Mouse (Mus musculus): ENCODE results near the gene Eya2.
A peak's percentile ranks its signal among the peaks of the same experiment; 100 is the strongest.

Eya2 gene

GRCm38 (mm10) chr2:165717182-165718176, 122.6 kb downstream of the Eya2 start:
- DNase-seq (ENCODE audit: low spot score in 2 of 2) = no peak

GRCm38 (mm10) chr2:165719382-165719781, 124.5 kb downstream of the Eya2 start:
- no peak for DNase-seq (ENCODE audit: low spot score in 2 of 2)

GRCm38 (mm10) chr2:165721941-165722340, 127.1 kb downstream of the Eya2 start:
- no peak for DNase-seq (ENCODE audit: low spot score in 2 of 2)

DNA sequence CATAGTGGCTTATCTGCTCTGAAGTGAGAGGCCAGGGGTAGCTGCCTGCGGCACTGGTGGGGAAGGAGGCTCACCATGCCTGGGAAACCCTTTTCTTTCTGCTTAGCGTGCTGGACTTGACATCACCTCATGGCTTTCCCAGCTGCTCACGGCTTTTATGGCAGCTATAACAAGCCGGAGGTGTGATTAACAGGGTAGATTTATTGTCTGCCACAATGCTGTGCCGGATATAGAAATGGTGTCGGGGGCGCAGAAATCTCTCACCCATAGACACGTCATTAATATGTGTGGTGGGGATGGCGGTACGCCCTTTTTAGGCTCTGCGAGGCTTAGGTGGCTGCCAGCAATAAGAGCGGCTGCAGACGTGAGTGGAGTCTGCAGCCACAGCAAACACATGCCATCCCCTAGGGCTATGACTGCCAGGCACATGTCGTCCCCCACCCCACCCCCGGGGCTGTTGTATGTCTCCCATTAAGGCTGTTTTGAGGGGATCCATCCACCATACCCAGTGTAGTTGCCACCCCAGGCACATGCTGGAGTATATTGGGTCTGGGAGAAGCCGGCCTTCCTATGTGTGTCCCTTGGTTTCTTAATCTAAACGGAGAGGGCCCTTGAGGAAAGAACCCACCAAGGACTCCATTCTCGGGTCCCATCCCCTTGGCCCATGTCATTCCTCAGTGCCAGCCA, 137.9 kb downstream of the Eya2 start:
- no peak for DNase-seq (ENCODE audit: low spot score in 2 of 2)

GRCm38 (mm10) chr2:165733701-165734100, 138.9 kb downstream of the Eya2 start:
- no peak for DNase-seq (ENCODE audit: low spot score in 2 of 2)

DNA sequence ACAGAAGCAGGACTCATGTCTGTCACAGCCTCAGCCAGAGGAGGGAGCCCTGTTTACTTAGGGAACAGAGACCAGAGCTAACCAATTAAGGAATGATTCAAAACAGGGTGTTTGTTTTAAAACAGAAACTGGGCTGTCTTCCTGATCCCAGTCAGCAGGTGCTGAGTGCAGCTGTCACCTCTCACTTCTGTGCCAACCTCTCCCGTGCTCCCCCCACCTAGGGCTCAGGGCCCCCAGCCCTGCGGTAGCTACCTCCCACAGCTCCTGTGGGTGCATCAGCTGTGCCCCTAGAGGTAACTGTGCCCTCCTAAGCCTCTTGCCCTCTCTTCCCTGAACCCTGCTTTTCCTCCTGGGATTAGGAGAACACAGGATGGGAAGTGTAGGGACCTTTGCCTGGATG, 141.5 kb downstream of the Eya2 start:
- no peak for DNase-seq (ENCODE audit: low spot score in 2 of 2)

GRCm38 (mm10) chr2:165740381-165740780, 145.5 kb downstream of the Eya2 start:
- DNase-seq (ENCODE audit: low spot score in 2 of 2) = no peak

GRCm38 (mm10) chr2:165740982-165741381, 146.2 kb downstream of the Eya2 start:
- no peak for DNase-seq (ENCODE audit: low spot score in 2 of 2)

DNA sequence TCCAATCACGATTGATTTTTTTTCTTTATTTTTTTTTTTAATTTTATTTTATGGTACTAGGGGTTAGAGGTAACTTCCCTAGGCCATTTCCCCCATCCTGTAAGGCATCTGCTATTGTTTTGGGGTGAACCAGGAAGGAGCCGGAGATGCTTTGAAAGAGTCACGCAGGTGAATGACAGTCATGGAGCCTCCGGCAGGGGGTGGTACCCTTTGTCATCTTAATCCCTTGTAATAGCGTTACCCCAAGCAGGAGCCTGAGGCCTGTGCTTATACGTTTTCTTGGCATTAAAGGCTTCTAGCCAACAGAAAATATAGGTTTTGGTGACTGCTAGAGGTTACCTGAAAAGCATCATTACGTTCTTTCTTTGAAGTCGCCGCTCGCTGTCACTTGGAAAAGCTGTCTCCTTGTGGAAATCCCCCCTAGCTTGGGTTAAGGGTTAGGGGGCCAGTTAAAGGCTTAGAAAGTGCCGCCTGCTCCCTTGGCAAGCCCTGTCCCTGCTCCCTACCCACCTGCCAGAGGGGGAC, 146.8 kb downstream of the Eya2 start:
- no peak for DNase-seq (ENCODE audit: low spot score in 2 of 2)

GRCm38 (mm10) chr2:165742210-165742786, 147.5 kb downstream of the Eya2 start:
- no peak for DNase-seq (ENCODE audit: low spot score in 2 of 2)

- no peak for DNase-seq (ENCODE audit: low spot score in 2 of 2)
These were observed 150.7 kb downstream of the Eya2 start for GRCm38 (mm10) chr2:165745306-165746098.

- no peak for DNase-seq (ENCODE audit: low spot score in 2 of 2)
These were observed 153.1 kb downstream of the Eya2 start for GRCm38 (mm10) chr2:165747975-165748374.

DNA sequence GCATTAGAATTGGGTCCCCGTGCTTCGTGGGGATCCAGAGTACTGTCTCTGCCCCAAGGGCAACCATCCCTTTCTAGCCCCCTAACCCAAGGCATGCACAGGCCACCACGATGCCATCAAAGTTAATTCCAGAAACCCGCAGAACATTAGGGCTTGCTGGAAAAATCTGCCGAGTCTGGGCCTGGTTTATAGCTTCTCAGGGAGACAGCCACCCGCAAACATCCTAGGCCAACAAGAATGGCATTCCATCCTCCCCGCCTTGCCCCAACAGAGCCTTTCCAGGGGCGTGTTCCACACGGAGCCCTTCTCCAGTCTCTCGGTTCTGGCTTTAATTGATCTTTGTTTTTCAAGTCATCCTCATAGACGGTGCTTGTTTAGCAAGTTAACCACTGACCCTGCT, 153.6 kb downstream of the Eya2 start:
- DNase-seq (ENCODE audit: low spot score in 2 of 2) = no peak

DNA sequence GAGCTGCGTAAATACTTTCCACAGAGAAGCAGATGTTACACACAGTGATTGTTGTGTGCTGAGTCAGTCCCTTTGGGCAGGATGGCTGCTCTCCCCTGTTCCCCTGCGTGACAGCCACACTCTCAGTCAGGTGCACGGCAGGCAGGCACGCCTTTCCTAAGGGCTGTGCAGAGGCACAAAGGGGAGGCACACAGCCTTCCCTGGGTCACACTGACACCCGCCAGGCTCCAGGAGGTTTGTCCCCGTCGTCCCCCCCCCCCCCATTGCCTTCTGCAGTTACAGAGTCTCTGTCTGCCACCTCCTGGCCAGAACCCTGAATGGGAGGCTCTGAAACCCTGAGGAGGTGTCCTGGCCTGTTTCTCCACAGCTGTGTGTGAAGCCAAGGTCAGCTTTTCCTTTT, 156.2 kb downstream of the Eya2 start:
- no peak for DNase-seq (ENCODE audit: low spot score in 2 of 2)

DNA sequence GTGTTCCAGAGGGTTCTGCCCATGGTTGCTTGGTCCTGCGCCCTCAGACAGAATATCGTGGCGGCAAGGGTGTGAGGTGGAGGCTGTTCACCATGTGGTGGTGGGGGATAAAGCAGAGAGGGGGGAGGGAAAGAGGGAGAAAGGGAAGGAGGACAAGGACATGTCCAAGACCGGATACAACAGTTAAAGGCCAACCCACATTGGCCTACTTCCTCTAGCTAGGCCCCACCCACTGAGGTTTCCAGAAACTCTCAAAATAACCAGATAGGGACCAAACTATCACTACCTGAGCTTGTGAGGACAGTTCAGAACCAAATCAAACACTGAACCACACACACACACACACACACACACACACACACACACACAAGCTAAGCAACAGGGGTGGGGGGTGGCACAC, 157.9 kb downstream of the Eya2 start:
- no peak for DNase-seq (ENCODE audit: low spot score in 2 of 2)

DNA sequence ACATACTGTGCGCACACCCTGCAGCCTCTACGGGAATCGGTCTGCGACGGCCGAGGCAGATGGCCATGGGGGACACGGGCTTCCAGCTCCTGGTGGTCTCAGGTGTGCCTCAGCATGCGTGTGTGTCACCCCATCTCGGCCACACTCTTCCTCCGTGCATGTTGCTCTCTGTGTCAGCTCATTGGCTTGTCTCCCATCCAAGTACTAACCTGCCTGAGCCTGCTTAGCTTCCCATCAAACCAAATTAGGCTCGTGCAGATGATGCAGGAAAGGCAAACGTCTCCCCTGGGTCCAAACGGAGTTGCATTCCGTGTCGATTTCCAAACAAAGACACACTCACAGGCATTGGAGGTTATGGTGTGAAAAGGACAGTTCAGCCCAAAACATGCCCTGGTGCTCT, 163.0 kb downstream of the Eya2 start:
- no peak for DNase-seq (ENCODE audit: low spot score in 2 of 2)

DNA sequence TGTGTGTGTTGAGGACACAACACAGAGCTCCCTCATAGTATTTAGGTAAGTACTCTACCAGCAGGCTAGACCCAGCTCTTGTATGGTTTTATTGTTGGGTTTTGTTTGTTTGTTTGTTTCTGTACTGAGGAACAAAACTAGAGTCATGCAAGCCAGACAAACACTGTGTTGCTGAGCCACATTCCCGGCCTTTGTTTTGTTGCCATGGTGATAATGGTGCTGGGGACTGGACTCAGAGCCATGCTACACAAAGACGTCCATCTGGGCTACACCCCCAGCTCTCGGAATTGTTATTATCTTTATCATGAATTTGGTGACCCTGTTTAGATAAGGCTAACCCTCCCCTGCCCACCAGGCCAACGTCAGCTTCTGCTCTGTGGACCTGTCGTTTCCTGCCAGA, 163.7 kb downstream of the Eya2 start:
- DNase-seq (ENCODE audit: low spot score in 2 of 2) = no peak

GRCm38 (mm10) chr2:165759421-165759985, 164.7 kb downstream of the Eya2 start:
- no peak for DNase-seq (ENCODE audit: low spot score in 2 of 2)

DNA sequence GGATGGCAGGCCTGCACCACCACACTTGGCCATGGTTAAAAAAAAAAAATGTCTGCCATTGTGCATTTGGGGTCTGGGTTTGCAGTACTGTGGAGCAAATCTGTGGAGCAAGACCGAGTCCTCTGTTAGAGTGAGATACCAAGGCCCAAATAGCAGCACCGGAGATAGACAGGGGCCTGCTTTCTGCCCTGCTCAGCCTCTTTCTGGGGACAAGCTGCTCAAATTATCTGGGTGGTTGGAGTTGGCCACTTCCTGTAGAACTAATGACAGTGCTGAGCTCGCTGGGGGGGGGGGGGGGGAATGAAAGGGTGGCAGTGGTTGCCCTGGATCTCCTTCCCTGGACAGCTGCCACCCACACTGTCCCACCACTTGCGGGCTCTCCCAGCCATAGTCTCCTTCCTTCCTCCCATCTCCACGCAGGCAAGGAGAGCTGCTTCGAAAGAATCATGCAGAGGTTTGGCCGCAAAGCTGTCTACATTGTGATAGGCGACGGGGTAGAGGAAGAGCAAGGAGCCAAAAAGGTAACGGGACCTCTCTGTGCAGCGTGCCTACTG, 174.1 kb downstream of the Eya2 start:
- DNase-seq (ENCODE audit: low spot score in 2 of 2) = peak in 1 of 2 experiments; percentile 41

GRCm38 (mm10) chr2:165769375-165769948, 174.6 kb downstream of the Eya2 start:
- DNase-seq (ENCODE audit: low spot score in 2 of 2) = no peak
